Mouse (Mus musculus) left cerebral cortex, postnatal 25 days (tissue): ENCODE measurements around the gene Fut2. TPM values are rescaled to one million over a fixed set of nuclear protein-coding genes. Genes with fewer than 3 reads are reported as not detected.
"Not testable (repeated sequence)": the region's sequence is repeated elsewhere in the genome, so short reads cannot be mapped to it uniquely, and the experiment has no call there.

Experiments used
- DNase-seq, 2 experiments: peaks; one replicate each; pipeline ENCODE4 v3.0.0; 2022; ENCODE audit warnings: low spot score in 2 of 2, mixed read lengths in 1 of 2
- intact Hi-C: fragments of 180-260 bp; cut with DNase I; formaldehyde crosslinking; loops from one replicate; pipeline ENCODE4 v1.15.1; 2025
- total RNA-seq, 2 experiments: library from RNA; stranded (reverse); gene quantifications; 2 replicates each; pipeline ENCODE4 v1.2.3; 2021

The Fut2 gene
- total RNA-seq, 2 experiments from 2014 or later, result 0.21 TPM; not detected in 1

DNA sequence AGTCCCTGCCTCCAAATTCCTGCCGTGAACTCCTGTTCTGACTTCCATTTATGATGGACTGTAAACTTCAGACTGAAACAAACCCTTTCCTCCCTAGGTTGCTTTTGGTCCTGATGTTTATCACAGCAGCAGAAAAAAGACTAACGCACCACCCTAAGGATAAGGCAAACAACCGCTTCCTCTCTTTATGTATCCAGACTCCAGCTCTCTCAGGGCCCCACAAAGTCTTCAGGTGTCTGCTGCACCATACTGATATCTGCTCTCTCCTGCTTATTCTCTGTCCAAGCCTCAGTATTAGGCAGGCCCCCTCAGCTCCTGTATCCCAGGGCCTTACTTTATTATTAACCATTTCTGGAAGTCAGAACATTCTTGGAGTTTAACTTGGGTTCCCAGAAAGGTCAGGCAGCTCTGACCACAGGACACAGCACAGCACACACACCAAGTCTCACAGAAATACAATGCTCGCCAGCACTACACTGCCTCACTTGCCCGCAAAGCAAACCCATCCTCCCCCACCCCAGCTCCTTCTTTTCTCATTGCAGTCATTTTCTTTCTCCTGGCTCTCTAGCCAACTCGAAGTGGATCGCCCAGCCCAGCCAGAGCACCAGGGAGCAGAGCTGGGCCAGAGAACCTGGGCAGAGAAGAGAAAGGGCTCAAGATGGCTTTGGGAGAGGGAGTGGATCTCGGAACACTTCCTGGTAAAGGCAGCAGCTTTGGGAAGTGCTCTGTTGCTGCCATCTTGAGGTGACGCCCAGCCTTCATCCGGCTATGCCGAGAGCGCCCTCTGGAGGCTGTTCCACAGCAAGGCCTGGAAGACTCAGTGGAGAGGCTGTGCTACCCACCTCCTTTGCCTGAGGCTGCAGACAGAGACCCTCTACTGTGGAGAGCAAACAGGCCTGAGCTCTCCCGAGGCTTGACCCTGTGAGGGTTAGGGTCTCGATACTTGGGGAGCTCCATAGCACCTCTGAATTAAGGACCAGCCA is 16.2 kb upstream of the Fut2 start:
- peak; percentile 82 to 89 for DNase-seq
- intact Hi-C loops, result loop anchor here (5.0 kb wide), 2 partner anchors 75 to 90 kb away; no protein-coding TSS in a partner anchor

DNA sequence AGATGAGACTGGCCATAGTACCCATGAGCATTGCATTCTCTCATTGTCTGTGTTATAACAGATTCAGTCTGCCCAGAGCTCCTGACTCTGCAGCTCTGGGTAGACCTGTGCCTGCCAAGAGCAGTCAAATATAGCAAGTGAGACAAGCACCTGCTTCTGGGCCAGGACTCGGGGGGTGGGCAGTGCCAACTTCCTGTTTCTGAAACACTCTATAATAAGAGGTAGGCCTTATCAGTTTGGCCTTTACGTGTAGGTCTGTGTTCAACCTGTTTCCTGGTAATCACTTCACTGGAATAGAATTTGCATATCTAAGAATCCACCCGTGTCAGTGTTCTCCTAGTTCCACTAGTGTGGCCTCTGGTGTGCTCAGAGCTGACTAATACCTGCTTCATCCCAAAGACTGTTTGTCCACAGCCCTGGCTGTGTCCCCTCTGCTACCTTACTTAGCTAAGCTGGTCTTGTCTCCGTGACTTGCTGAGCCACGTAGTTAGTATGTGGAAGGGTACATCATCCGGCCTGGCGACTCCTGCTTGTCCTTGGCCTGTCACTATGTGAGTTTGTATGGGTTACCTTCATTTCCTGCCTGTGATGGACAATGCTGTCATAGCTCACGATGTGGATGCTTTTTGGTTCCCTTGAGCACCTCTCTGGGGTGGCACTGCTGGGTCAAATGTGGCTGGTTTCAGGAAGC is 15.0 kb upstream of the Fut2 start:
- intact Hi-C loops, result loop anchor here (5.0 kb wide), 2 partner anchors 74 to 89 kb away; no protein-coding TSS in a partner anchor
- no peak for DNase-seq

DNA sequence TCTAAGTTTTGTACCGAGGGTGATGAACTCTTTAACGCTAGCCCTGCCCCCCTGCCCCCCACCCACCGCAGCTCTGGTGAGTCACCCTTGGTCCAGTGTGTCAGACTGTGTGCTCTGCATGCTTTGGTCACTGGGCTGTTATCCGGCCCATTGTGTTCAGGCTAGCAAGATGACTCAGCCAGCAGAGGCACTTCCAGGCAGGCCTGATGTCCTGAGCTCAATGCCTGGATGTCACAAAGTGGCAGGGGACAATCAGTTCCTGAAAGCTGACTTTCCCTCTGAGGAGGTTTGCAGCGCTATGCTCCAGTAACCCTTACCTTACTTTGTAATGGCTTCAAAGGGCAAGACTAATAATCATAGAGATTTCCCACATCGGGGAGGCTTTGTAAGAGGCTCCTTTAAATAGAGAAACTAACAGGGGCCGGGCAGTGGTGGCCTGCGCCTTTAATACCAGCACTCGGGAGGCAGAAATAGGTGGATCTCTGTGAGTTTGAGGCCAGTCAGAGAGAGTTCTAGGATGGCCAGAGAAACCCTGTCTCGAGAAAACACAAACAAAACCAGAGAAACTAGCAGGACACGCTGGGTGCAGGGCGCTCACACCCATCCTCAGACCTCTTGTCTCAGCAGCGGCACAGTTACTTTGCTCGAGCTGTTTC is 13.9 kb upstream of the Fut2 start:
- no peak for DNase-seq
- intact Hi-C loops, result loop anchor here (5.0 kb wide), 2 partner anchors 73 to 88 kb away; no protein-coding TSS in a partner anchor

GRCm38 (mm10) chr7:45678513-45678912 is 12.3 kb upstream of the Fut2 start:
- DNase-seq, result no peak
- intact Hi-C loops, result no loop called here

- intact Hi-C loops, result no loop called here
These were observed 11.6 kb upstream of the Fut2 start for GRCm38 (mm10) chr7:45677627-45678295.

DNA sequence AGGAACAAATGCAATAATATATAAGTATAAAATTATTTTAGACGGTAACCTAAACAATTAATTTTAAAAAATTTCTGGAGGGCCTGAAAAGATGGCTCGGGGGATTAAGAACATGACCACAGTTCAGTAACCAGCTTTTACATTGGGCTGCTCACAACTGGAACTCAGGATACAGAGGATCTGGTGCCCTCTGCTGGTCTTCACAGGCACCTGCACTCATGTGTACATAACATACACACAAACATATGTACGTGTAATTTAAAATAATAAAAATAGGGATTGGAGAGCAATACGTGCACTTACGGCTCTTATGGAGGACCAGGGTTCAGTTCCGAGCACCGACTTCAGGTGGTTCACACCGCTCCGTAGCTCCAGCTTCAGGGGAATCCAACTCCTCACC is 2.7 kb upstream of the Fut2 start:
- DNase-seq, result no peak

More at GRCm38 (mm10) chr7:45677627-45678295, 11.6 kb upstream of the Fut2 start:
- no peak for DNase-seq

DNA sequence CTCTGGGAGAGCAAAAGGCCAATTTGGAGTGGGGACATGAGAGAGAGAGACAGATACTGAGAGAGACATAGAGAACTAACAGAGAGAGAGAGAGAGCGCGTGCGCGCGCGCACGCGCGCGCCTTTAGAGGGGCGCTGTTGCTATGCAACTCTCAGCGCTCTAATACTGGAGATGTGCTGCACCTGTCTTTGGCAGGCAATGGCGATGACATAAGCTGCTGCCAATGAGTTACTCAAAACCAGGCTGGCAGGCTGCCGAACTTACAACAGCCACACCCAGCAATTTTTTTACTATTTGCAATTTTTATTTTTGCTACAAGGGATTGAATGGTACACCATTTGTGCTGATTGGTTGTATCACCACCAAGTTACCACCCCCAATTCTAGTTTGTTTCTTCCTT is 1.6 kb upstream of the Fut2 start:
- DNase-seq, result peak in 1 of 2 experiments; percentile 33
- intact Hi-C loops, result no loop called here

More for the DNA sequence above, 2.7 kb upstream of the Fut2 start:
- intact Hi-C loops, result no loop called here

GRCm38 (mm10) chr7:45665303-45666138 is 673 bp downstream of the Fut2 start:
- intact Hi-C loops, result no loop called here
- no peak for DNase-seq

DNA sequence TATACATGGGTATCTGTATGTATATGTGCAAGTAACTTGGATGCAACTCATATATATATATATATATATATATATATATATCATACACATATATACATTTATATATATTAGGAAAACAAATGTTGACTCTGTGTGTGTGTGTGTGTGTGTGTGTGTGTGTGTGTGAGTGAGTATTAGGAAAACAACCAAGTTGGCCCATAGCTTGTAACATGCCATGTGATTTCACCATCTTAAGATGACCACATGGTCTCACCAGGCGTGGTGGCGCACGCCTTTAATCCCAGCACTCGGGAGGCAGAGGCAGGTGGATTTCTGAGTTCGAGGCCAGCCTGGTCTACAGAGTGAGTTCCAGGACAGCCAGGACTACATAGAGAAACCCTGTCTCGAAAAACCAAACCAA is 4.5 kb downstream of the Fut2 start:
- intact Hi-C loops, DNase-seq: not testable (repeated sequence)

- intact Hi-C loops, result no loop called here
- DNase-seq, result no peak
These were observed 5.3 kb downstream of the Fut2 start for GRCm38 (mm10) chr7:45660746-45661478.

DNA sequence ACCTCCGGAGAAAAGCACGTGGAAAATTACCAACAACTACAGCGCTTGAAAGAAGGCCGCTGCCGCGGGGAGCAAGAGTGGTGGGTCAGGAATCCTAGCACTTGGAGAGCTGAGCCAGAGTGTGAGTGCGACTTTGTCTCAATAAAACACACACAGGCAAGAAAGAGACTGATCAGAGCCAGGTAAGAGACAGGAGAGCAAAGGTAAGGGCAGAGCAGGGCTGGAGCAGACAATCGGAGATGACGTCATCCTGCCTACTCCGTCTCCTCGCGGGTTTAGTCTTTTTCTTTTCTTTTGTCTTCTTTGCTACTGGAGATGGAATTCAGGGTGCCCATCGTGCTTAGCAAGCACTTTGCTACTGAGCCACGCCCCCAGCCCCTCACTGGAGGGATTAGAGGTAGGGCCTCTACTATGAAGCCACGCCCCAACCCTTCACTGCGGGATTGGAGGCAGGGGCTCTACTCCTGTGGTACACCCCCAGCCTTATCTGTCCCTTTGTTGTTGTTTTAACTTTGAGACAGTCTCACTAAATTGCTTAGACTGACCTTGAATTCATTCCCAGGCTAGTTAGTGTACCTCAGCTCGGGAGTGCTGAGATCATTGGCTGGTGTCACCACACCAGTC is 11.7 kb downstream of the Fut2 start:
- intact Hi-C loops, result no loop called here
- DNase-seq, result no peak

- intact Hi-C loops, DNase-seq: not testable (repeated sequence)
These were observed 15.7 kb downstream of the Fut2 start for GRCm38 (mm10) chr7:45650484-45650883.

GRCm38 (mm10) chr7:45649351-45649750 is 16.8 kb downstream of the Fut2 start:
- DNase-seq, result no peak
- intact Hi-C loops, result no loop called here

DNA sequence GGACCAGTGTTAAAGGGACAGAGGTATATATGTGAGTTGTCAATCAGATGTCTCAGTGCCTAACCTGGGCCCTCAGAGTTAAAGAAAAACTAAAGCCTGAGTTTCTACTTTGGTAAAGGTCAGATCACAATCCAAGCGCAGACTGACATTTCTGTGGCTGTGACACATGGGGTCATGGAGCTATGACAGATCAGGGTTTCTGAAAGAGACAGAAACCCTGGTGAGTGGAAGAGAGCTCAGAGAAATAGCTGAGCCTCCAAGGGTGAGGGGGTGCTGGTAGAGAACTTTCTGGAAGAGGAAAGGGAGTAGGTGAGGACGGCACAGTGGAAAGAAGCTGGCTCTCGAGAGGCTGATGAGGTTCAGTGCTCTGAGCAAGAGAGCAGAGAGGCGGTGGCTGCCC is 19.5 kb downstream of the Fut2 start:
- intact Hi-C loops, result no loop called here

GRCm38 (mm10) chr7:45645591-45645971 is 20.6 kb downstream of the Fut2 start:
- intact Hi-C loops, result no loop called here
- no peak for DNase-seq

More for the DNA sequence above, 19.5 kb downstream of the Fut2 start:
- no peak for DNase-seq

- intact Hi-C loops, result no loop called here
- no peak for DNase-seq
These were observed 21.2 kb downstream of the Fut2 start for GRCm38 (mm10) chr7:45644872-45645590.

- intact Hi-C loops, result no loop called here
These were observed 22.0 kb downstream of the Fut2 start for GRCm38 (mm10) chr7:45644183-45644582.

More at GRCm38 (mm10) chr7:45644183-45644582, 22.0 kb downstream of the Fut2 start:
- peak; percentile 68 to 87 for DNase-seq
